Mouse (Mus musculus) brain, embryonic 18.5 days (tissue): ENCODE measurements around the gene Cdt1.
"Not testable (repeated sequence)": the region's sequence is repeated elsewhere in the genome, so short reads cannot be mapped to it uniquely, and the experiment has no call there.

ENCODE experiments used
- DNase-seq: peaks from one replicate; pipeline ENCODE4 v3.0.0-alpha.2; 2012; ENCODE audit warnings: low read depth, low spot score

Cdt1 gene

DNA sequence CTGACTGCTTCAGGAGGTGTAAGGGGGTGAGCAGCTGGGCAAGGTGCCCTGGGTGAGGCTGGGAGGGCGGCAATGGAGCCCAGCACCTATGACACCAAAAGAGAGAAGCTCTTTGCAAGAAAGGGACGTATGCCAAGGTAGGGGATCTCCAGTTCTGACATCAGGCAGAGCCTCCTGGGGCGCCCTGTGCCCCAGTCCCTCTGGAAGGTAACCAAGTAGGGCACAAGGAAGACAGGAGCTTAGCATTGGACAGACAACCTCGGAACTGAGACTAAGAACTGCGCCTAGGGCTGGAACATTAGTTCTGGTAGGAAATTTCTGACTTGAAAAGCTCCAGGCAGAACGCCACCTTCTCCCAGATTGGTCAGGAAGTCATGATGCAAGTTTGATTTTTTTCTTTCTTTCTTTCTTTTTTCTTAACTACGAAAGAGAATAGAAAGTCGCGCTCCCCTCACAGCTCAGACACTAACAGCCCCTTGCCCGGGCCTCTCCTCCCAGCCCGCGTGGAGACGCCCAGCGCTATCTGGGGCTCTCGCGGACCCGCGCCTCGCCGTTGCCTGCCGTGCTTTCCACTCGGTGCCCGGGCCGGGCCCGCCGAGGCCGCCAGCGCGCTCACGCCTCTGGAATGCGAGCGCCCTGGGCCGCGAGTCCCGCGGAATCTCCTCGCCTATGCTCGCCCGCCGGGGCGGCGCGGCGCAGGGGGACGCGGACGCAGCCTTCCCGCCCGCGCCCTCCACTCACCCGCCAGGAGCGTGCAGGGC is 17.4 kb upstream of the Cdt1 start:
- DNase-seq: no peak

DNA sequence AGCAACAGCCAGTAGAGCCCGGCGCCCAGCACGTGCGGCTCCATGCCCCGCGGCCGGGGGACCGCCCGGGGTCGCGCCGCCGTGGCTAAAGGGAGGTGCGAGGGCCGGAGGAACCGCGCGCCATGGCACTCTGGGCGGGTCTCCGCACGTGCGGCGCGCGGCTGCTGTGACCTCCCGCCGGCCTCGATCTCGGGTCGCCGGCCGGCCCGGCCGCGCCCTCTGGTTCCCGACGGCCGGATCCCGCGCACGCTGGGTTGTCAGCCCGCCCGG is 16.9 kb upstream of the Cdt1 start:
- no peak for DNase-seq

DNA sequence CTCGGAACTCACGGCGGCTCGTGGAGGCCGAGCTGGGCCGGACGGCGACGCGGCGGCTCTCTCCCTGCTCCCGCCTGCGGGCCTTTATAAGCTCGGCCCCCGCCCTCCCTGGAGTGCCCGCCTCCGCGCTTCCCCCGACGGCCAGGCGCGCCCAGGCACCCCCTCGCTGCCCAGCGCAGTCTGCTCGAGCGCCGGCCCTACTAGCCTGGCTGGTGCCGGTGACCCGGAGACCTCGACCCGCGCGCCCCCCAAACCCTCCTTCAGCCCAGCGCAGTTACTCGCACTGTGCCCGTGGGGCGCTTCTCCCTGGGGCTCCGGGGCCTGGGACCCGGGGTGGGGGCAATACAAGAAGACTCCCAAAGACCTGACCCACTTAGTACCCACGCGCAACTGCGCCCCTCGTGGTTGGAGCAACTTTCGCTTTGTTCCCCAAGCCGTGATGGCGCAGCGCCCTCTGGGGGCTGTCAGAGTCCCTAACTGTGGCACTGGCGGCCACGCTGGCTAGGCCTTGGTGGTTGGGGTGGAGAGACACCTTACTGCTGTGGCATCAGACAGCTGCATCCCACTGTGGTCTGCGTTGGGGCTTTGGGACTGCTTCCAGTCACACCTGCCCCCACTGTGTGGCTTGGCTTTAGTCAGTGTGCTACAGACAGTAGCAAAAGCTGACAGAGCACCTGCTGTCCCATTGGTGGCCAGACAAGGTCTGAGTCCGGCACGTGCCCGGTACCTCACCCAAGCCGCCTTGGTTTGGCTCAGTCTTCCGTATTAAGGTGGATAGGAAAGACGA is 16.4 kb upstream of the Cdt1 start, which contains the start of gene Piezo1:
Piezo1 (minus strand) TSS at position 65 of the 787 bp plus-strand sequence.
- DNase-seq: no peak

DNA sequence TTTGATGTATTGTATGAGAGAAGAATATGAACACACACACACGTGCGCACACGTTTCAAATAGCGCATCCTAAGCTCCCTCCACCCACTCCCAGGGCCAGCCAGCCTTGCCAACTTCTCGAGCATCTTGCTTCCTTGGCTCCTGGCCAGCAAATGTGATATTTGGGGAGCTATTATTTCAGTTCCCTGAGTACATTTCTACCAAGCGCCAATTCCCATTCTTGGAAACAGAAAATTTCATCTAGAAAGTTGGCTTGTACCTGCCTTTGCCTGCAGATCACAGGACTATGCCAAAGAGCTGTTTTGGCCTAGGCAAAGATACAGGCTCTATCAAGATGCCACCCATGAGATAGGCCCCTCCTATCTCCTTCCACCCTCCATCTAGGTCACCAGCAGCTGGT is 13.0 kb upstream of the Cdt1 start:
- DNase-seq: peak; percentile 34

DNA sequence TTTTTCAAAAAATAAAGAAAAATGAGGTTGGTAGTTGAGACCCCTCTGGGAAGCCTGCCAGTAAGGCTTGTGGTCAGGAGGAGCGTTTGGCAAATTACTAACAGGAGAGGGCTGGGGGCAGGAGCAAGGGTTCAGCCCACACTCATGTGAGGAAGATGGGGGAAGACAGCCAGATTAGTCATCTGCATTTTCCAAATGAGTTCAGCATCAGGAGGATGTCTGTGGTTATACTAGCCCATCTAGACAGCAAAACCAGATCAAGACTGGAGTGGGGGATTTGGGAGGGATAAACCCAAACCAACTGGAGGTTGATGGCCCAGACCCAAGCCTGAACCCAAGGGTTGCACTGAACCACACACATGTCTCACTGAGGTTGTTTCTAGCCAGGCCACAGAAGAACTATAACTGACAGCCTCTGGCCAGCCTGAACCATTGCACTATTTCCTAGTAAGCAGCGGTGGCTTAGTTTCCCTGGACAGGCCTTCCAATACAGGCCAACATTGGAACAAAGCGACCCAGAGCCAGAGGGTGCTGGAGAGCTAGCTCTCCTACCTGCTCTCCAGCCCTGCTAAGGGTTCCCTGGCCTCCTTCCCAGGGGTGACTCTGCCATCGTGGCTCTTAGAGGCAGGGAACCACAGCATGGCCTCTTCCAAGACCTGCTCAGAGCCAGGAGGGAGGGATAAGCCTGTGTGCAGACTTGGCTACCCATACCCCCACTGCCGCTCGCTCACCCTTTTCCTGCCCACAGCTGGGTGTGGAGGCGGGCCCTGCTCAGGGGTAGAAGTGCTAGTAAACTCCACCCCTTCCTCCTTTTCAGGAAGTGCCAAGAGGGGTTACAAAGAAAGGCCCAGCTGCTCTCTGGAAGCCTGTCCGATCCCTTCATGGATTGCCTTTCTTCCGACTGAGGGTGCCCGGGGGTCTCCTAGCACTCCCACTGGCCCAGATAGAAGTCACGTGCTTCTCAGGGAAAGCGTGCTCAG is 11.5 kb upstream of the Cdt1 start:
- DNase-seq: no peak

DNA sequence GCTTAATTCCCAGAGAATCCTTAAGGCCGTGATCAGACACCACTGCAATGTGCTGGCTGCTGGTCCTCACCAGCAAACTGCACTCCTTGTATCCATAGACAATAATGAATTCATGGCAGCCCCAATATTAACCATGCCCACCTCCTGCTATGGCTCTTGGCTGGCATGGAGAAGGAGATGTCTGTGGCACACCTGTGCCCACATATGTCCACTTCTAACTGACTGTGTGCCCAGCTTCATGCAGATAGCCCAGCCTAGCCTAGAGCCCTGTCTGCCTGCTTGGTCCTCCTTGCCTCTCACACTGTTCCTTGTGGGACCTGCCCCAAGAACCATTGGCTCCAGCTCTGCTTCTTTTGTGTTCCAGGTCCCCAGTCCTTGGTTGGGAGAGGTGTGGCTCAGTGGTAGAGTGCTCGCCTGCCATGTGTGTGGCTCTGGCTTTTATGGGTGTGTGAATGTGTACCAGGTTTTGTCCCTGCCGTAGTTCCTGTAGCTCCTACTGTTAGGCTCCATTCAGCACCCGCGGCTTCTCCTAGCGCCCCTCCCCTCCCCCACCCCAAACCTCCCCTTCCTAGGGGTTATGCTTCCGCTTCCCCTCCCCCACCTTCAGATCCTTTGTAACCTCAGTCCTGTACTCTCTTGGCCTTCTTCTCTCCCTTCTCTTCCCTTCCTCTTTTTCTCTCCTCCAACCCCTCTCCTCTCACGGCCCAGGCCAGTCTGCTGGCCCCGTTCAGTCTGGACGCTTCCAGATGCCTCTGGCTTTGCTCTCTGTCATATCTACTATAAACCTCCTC is 10.4 kb upstream of the Cdt1 start:
- no peak for DNase-seq

DNA sequence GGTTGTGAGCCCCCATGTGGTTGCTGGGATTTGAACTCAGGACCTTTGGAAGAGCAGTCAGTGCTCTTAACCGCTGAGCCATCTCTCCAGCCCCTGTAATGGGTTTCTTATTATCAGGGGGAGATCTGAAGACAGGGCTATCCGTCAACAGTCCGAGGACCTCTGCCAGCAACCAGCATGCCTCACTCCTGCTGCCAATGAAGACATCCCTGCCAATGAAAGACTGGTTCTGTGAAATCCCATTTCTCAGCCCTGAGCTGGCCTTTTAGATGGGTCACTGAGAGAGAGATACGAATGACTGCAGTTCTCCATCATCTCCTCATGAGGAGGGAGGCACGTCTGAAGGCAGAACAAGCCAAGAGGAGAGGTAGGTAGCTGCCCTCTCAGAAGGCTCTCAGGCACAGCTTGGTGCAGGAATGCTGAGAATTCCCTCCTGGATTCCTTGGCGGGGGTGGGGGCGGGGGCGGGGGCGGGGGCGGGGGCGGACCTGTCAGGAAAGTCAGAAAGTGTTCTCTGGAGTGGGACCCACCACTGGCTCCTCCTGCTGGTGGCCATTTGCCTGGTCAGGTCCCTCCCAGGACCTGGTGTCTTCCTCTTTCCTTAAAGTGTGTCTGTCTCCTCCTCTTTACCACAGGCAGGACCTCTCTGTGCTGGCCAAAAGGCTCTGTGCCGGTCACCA is 9.0 kb upstream of the Cdt1 start:
- DNase-seq: no peak

DNA sequence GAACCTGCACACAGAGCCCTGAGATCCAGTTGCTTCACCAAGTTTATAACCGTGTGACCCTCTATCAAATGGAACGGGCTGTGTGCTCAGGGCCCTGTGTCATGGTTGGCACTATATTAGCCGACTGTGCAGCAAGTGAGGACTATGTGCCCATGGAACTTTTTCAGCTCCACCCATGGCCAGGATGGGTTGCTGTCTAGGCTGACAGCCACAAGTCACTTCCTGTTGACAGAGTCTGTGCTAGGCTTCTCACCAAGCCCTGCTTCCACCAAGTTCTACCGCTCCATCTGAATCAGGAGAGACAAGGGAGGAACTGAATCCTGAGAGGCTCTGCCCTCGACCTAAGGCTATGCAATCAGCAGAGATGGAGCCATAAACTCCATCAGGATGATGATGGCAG is 6.6 kb upstream of the Cdt1 start:
- no peak for DNase-seq

DNA sequence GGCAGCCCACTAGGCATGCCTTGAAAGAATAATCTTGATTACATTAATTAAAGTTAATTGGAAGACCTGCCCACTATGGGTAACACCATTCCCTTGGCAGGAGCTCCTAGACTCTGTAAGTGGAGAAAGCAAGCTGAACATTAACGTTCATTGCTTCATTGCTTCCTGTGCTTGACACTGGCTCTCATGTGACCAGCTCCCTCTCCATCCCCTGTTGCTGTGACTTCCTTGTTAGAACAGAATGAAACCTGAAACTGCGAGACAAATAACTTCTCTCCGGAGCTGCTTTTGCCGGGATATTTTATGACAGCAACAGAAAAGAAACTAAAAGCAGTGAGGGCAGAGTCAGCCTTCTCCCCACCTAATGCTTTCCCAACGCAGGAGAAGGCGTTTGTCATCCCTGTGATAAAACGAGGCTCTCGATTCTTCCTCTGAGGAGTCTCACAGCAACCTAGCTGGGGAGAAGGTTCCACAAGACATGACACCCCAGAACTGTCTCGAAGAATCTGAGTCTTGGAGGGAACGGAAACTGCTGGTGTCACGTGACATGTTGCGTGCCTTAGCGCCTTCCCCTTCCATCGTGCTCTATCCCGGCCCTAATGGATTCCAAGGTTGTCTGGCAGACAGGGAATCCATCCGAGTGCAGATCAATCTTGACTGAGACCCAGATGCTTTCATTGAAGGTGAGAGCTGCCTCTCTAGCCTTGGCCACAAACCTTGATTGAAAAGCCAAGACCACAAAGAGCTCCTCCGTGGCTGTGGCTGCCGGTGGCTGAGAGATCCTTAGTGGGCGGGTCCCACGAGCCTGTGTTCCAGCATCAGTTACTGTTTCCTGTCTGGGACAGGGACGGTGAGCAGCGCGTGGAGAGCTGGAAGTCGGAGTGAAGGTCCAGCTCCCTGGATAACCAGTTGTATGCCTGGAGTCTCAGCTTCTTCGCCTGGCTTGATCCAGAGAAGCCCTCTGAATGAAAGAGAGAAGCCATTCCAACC is 3.2 kb upstream of the Cdt1 start:
- no peak for DNase-seq

DNA sequence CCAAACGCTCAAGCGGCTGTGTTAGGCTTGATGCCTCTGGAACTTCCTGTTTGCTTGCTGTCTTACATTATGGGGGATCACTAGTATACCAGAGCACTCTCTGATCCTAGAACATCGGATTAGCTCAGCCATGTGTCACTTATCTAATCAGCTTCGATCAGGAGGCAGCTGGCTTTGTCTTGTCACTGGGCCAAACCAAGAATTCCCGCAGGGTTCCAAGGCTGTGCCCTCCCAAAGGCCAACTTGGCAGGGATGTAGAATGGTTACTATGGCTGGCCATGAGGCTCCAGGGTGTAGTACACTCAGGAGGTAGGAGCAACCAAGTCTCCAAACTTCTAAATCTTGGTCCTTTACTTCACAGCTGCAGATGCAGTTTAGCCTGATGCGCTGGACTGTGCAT is 1.0 kb upstream of the Cdt1 start:
- no peak for DNase-seq

DNA sequence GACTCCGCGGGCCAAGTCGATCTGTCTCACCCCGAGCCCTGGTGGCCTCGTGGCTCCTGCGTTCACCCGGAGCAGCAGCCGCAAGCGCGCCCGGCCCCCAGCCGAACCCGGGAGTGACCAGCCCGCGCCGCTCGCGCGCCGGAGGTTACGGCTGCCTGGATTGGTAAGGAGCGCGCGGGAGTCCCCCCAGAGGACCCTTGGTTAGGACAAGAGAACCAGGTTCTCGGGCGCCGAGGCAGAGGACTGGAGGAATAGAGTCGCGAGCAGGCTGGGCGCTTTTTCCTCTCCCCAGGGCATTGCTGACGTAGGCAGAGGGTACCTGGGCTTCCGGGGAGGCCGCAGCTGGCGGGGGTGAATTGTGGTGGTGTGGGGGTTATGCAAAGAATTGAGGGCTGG is 292 bp downstream of the Cdt1 start:
- DNase-seq: no peak

DNA sequence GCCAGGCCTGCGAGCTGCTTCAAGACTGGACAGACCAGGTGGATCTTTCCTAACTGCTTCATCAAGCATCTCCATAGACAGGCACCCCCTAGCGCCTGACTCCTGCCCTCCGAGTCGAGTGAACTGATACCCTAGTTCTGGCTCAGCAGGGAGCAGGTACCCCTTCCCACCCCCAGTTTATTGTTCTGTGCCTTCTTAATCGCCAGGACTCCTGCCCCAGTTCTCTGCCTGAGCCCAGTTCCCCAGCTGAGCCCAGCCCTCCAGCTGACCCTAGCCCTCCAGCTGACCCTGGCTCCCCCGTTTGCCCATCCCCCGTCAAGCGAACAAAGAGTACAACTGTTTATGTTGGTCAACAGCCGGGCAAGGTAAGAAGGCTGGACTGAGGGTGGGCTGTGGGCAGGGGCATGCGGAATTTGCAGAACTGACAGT is 1.1 kb downstream of the Cdt1 start:
- DNase-seq: no peak

DNA sequence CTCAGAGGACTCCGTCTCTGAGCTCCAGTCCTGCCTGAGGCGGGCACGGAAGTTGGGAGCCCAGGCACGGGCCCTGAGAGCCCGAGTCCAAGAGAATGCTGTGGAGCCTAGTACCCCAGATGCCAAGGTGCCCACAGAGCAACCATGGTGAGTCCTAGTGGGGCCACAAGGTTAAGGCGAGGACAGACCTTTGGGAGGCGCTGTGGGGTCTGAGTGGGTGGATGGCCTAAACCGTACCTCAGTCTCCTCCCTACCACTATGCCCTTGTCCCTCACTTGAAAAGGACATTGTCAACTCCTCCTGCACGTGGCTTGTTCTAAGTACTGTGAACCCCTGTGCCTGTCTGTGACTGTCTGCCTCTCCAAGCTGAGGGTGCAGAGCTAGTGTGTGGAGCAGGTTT is 1.5 kb downstream of the Cdt1 start:
- no peak for DNase-seq

DNA sequence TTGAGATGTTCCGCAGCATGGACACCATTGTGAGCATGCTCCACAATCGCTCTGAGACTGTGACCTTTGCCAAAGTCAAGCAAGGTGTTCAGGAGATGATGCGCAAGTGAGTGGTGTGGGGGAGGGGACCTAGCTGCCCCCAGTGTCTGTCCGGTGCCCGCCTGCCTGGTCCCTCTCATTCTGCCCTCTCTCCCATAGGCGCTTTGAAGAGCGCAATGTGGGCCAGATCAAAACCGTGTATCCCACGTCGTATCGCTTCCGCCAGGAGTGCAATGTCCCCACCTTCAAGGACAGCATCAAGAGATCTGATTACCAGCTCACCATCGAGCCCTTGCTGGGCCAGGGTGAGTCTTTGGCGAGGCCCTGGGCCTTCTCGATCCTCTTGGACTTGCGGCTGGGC is 2.2 kb downstream of the Cdt1 start:
- no peak for DNase-seq

DNA sequence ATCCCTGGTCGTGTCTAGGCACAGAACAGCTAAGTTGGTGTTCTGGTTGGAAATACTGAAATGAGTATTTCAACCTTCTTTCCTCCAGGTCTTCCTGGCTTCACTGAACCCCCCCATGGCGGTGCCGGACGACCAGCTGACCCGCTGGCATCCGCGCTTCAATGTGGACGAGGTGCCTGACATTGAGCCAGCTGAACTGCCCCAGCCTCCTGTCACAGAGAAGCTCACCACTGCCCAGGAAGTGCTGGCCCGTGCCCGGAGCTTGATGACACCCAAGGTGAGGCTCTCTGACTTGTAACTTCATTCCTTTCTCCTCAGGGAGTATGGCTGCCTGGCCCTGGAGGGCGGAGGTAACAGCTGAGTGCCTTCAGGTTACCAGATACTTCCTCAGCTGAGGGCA is 3.3 kb downstream of the Cdt1 start:
- no peak for DNase-seq

DNA sequence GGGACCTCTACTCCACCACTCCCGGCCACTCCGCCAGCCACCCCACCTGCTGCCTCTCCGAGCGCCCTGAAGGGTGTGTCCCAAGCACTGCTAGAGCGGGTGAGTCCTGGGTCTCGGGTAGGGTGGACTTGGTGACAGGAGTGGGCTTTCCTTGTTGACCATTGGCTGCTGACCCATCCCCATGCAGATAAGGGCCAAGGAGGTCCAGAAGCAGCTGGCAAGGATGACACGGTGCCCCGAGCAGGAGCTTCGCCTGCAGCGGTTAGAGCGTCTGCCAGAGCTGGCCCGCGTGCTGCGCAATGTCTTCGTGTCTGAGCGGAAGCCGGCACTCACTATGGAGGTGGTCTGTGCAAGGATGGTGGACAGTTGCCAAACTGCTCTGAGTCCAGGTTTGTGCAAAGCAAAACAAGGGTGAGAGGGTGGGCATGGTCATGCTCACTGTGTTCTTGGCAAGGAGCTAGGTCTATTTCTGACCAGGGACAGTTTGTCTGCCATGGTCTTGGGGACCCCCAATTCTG is 4.0 kb downstream of the Cdt1 start:
- no peak for DNase-seq

DNA sequence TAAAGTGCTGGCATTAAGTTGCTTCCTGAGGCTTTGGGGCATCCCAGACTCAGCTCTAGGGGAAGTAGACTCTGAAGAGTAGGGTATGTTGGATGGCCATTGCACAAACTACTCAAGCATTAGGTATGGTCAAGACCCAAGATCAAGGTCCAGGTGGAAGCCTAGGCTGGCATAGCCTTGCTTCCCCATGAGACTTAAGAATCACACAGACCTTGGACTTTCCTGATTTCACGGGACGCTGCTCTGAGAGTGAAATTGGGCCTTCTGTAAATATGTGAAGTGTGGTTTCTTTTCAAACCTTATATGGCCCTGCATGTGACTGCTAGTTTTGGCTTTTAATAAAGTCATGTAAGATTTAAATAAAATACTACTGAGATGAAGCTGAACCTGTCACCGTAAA is 4.9 kb downstream of the Cdt1 start:
- no peak for DNase-seq

DNA sequence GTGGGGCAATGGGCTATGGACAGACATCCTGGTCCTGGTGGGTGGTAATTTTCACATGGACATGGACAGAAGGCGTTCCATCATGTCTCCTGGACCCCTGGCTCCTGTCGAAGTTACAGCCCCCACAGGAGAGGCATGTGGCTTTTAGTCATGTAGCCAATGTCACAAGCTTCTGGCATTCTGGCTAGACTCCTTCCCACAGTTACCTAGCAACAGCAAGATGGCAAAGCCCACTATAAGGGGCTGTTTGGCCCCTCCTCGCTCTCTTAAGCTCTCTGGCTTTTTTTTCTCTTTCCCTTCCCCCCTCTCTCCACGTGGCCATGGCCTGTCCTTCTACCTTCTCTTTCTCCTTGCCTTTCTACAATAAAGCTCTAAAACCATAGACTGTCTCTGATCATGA is 5.4 kb downstream of the Cdt1 start:
- DNase-seq: not testable (repeated sequence)

DNA sequence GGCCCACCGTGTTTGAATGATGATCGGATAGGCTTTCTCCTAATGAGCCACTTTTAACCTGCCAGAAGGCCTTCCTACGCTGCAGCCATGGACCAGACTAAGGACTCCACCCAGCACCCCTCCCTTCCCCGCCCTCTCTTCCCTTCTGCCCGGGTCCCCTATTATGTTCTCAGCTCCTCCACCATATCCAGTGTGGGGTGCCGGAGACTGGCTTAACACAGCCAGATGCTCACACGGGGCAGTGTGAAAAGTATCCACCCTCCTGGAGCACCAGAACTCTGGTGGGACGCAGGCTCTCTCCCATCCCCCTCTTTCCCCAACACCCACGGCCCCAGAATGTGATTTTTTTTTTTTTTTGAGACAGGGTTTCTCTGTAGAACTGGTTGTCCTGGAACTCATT is 5.8 kb downstream of the Cdt1 start:
- DNase-seq: no peak
